Mouse (Mus musculus) gastrocnemius, postnatal 25 days (tissue): ENCODE measurements at regions not wholly inside any gene's neighbourhood (a gene's known extent, or its start where the extent isn't known, plus 50 kb on each side); places are given as distances from the start of the nearest gene placed in this dataset.
A peak's percentile ranks its signal among the peaks of the same experiment; 100 is the strongest.

Experiments
- DNase-seq: peaks from one replicate; pipeline ENCODE4 v3.0.0; 2022

DNA sequence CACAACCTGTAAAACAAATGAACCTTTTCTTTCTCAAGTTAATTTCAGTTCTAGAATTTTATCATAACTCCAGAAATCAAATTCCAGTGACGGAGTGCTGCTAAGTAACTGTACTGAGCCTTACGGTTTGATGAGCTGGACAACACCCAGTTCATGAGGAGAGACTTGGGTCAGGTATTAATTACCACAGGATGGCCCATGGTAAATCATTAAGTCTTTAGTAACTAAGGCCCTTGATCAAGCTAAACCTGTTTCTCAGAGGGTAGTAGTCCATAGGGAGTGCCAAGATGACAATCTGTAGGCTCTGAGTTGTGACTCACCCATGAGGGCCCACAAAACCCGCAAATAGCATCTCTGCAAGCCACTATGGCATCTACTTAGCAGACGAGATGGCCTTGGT, 101.1 kb upstream of the Arhgap5 start:
- no peak for DNase-seq

DNA sequence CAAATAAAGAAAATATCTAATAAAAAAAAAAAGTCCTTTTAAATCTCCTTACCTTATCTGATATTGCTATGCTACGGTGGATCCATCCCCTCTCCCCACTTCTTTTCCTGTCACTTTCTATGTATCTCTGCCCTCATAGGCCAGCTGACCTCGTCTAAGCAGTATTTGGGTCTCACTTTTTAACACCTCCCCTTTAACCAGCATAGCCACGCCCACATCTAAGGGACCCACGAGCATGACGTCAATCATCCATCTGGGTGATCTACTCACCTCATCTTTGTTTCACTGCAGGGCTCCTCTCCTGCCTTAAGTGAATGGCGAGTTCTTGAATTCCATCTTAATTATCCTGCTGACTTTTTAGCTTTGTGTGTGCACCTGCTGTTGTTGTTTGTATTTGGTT, 97.4 kb upstream of the Arhgap5 start:
- DNase-seq, result no peak

DNA sequence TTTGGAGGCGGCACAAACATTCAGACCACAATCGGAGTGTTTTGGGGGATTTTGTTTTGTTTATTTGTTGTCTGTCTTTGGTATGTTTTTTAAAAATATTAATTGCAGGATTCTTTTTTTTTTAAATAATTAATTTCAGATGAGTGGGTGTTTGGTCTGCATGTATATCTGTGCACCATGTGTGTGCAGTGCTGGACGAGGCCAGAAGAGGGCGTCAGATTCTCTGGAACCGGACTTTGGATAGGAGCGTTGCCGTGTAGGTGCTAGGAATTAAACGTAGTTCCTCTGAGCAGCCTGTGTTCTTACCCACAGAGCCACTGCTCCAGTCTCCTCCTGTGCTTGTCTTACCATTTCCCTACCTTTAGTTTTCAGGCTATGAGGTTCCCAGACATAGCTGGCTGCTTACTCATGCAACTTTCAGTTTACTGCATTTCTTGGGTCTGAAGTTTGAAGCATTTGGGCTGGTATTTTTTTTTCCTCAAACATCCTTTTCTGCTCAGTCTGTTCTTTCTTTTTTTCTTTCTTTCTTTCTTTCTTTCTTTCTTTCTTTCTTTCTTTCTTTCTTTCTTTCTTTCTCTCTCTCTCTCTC, 95.4 kb upstream of the Arhgap5 start:
- DNase-seq, result no peak

DNA sequence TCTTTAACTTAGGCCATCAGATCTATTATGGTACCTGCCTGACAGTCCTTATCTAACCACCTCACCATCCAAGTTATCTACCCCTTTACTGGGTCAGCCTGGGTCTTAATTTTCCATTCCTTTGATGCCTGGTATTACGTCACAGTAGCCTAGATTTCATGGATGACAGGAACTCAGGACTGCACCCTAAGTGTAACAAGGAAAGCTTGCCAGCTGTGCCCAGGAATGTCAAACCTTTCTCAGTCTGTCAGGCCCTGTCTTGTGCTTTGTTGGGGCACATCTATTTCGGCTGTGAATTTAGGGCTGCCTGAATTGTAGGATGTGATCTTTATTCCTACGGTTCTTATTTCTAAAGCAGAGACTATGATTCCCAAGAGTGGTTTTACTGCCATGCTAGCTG, 94.6 kb upstream of the Arhgap5 start:
- DNase-seq, result no peak

DNA sequence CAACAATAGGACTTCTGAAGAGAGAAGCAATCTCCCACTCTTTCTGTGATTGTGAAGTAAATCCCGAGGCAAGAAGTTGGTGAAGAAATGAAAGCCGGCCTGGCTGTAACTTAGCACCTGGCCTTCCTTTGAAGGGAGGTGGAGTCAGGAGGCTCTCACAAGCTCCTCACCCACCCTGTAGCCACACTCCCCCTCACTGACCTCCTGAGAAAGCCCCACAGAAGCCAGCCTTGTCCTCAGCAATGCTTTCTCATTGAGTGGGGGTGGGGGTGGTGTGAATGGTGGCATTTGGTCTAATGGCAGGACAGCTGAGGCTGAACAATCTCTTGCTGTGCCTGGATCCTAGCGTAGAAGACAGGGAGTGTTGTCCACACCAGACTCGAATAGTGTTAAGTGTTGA, 91.6 kb upstream of the Arhgap5 start:
- DNase-seq, result no peak

DNA sequence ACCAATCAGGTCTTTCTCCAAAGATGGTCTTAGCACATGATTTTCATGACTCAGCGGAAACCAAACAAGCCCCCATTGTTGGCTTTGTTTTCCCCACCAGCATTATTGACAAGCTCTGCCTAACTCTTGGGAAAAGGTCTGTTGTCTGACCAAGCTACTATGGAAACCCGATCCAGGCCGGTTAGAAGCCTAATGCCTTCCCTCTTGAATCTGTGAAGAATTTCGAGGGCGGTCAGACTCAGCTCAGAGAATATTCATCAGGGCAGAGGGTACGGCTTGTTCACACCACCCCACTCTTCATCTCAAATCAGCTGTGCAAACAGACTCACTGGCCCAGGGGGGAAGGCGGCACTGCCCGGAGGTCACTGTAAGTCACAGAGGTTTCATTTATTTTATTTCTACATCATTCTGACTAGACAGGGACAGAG, 90.7 kb upstream of the Arhgap5 start:
- DNase-seq, result no peak

DNA sequence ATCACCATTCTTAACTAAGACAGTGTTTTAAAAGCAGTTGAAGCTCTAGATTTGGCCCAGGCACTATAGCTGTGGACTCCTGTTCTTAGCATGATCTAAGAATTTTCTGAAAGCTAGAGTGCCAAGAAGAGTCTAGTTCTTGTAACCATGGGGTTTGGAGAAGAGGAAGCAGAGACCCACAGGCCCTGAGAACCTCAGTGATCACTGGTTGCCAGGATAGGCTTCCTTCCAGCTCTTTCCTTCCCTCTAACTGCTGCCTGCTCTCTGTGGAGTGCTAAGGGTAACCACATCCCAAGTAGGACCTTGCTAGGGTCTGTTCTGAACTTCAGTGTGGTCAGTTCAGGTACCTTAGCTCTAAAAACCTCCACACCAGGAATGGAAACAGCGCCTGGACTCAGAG, 81.0 kb upstream of the Arhgap5 start:
- DNase-seq, result no peak

DNA sequence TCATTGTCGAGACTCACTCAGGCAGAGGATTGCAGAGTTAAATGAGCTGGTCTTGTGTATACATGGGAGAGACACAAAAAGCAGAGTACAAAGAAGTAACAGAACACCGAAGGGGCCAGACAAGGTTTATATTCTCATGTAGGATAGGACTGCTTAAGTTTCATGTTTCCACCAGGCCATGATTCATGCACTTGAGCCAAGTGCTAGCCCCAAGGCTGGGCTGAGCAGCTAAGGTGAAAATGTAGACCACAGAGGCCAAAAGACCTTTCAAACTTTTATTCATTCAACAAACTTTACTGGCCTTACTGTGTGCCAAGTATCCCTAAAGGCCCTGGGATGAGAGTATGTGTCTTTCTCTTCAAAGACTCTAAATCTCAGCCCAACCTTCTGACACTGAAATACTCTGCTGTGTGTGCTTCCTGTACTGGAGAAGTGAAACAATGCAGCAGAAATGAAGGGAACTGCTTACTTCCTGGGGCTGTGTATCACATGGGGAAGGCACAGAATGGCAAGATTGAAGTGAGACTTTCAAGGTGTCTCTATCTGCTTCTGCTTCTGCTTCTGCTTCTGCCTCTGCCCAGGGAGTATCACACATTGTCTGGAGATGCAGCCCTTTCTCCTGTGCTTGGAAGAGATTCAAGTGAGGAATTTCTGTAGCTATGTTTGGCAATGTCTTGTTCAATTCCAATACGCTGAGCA, 79.3 kb upstream of the Arhgap5 start:
- DNase-seq, result no peak

DNA sequence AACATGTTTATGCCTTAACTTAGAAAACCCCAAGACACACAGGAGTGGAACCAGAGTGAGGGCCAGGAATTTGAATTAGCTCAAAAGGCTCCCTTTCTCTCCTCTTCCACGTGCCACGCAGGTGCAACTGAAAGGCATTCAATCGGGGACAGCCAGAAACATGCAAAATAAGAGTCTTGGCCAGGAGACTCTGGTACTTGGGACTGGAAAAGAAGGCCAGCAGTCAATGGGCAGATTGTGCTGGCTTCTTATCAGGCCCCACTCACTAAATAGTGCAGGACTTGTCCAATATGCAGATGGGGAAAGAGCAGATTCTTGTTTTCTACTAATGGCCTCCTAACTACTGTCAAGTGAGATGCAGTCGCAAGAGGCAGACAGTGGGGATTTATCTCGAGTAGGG, 73.8 kb upstream of the Arhgap5 start:
- no peak for DNase-seq

DNA sequence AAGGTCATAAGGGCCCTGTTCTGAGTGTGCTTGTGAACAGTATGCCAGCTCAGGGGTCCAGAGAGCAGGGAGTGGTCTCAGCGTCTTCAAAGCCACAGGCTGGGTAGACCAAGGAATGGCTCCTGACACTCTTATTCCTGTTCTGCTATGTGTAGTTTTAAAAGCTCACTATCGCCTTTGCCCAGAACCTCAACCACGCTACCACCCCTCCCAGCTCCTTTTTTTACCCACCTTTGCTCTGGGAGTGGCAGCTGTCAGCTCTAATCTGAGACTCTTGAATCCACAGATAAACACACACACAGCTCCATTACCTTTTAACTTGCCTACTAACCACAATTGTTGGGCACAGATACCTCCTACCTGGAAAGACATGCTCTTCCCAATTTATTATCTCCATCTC, 71.8 kb upstream of the Arhgap5 start:
- DNase-seq, result no peak

DNA sequence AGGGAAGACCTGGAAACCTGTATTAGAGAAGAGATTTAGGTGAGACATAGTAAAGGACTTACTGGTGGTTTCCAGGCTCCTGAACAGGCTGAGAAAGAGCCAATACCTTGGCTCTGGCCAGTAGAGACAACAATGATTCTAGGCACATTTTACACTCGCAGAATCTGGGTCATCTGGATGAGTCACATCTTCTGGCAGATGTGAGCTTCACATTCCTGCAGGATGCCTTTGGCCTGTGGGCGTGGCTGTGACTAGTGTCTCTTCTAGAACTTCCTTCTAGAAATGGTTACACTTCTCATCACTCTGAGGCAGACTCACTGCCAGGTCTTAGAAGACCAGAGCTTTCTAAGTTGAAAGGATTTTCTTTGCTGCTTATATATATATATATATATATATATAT, 69.8 kb upstream of the Arhgap5 start:
- DNase-seq, result peak; percentile 38

DNA sequence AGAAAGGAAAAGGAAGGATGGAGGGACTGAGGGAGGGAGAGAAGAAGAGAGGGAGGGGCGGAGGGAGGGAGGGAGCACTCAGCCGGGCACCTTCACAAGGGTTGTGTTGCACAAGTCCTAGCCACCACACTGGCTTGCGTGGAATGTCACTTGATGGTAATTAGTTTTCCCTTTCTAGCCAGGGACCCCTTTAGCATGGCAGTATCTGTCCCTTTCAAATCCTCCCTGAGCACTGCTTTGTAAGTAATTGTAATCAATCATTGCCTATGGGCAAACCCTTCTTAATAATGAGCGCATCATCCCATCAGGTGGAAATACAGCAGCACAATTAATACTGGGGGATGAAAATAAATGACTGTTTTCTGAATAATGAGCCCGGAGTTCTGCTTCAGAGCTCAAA, 68.5 kb upstream of the Arhgap5 start:
- DNase-seq, result no peak

DNA sequence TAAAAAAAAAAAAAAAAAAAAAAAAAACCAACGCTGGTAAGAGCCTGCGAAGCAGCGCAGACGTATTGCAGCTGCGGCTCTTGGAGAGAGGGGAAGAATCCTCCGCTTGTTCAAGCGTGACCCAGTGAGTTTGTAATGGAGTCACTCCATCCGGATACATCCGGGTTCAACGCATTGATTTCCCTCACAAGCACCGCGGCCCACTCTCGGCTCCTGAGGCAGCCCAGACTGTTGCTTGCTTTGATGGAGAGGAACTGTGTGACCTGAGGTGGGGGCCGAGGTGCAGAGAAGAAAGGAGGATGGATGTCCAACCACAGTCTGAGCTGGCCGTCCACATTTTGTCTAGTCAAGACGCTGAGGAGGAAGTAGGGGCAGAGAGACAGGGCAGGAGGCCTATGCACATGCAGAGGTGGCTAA, 68.0 kb upstream of the Arhgap5 start:
- DNase-seq, result no peak

DNA sequence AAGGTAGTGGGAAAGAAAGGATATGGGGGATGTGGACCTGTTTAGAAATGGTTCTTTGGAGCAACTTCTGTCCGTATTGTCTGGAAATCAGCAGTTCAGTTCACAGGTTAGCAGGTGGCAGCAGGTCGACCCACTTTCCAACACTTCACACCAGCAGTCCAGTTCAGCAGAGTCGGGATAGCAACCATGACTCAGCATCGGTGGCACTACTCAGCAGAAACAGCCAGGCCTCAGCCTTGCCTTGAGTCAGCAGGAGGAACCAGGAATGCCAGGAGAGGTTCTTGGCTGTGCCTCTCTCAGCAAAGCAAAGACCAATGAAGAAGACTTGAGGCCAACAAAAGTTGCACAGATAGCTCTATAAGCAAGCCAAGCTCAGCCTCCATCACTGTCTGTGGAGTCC, 66.8 kb upstream of the Arhgap5 start:
- no peak for DNase-seq

DNA sequence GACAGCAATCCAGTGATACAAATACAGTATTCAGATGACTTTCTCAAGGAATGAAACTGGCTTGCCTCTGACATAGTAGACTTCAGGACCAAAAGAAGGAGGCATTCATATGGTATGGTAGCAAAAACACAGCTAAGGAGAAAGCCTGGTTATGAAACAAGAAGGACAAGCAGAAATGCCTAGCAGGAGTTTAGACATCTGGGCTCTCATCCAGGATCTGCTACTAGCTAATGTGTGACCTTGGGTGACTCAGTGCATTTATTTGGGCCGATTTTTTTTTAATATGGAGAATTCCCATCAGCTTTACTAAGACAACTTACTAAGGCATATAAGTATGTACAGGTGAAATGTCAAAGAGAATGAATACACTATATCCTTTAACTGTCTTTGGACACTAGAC, 64.5 kb upstream of the Arhgap5 start:
- no peak for DNase-seq

DNA sequence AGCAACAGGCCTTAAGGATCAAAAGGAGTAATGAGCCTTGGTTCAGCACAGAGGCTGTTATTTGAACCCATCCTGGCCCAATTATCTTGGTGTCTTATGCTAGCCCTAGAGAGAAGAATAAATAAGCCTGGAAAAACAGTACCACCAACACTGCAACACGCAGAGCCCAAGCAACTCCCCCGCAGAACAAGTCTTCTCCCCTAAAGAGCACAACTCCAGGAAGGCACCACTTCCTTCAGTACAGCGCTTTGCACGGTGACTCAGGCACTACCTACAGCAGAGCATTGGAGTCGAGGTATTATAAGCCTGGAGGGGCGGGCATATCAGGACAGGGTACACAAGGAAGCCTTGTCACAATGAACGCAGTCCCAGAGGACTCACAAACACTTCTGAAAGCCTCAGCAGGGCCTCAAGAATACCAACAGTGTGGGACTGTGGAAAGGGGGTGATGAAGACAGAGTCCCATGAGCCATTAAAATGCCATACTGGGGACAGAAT, 62.9 kb upstream of the Arhgap5 start:
- no peak for DNase-seq

DNA sequence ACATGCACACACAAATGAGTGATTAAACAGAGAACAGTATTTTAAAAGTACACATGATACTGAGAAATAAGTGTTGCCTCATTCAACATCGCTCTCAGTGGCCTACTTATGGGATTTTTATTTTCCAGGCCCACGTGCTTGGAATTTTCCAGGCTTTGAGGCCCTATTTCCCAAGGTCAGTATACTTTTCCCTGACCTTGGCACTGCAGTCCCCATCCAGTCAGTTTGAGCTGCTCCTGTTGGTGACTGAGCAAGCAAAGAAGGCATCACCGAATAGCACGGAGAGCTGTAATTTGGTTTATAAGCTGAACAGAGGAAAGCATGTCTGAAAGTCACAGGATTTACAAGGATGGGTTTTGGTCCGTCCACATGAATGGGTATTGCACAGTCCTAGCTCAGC, 61.4 kb upstream of the Arhgap5 start:
- no peak for DNase-seq

DNA sequence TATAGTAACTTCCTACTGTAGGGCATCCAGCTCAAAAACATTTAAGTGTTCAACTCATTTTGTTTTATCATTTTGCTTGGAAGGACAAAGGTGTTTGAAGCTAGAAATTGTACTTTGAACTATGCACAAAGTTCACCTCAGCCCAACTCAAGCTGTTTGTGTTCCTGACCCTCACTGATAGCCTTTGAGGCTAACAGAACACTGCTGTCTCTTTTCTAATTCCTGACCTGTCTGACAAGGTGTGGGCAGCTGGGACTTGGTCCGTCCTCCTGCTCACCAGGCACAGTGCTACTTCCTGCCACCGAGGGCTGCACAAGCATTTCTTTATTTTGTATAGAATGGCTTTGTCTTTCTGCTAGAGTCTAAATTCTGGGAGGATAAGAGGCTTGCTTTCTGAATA, 58.0 kb upstream of the Arhgap5 start:
- DNase-seq, result no peak

DNA sequence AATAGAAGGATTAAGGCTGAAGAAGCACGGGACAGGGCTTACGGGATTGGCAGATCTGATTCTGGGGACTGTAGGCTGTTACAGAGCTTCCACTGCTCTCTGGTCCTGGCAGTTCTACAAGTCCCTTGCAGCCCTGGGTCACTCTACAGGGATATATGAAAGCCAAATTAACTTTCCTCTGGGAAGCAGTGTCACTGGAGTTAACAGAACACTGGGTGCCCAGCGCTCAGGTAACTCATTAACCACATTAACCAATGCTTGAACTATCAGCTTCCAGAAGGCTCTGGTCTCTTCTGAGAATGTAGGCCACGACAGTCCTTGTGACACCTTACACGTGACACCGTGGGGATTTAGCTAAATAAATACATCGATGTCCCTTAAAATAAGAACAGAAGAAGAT, 57.3 kb upstream of the Arhgap5 start:
- DNase-seq, result no peak

DNA sequence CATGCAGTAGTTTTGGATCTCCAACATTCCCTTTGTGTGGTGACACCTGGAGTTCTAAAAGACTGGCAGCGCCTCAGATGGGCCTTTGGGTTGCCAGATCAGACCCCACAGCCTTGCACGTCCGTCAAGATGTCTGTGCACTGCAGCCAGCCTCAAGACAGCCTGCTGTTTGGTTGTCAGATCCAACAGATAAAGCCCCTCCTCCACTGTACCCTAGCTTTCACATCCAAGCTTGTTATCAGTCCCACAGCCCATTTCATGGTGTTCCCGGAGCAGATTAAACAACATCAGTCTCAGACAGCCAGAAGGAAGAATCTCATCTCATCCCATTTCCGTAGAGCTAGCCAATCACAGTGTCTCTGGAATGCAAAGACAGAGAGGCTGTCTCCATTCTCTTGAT, 56.3 kb upstream of the Arhgap5 start:
- DNase-seq, result no peak

DNA sequence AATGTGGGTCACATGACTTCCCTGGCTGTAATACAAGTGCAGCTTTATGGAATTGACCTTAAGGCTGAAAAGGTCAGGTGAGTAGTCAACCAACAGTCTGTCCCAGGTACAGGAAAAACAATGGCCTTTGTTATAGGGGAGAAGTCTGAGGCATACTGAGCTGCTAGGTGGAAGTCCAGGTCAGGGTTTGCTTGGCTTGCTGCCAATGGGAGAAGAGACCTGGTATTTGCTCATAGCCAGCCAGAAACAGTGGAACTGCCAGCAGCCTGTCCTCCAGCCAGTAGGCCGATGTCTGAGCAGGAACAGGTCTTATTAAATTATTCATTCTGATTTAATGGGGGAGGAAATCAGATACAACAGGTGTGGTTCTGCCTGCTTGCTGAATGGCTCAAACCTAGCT, 55.6 kb upstream of the Arhgap5 start:
- DNase-seq, result no peak

DNA sequence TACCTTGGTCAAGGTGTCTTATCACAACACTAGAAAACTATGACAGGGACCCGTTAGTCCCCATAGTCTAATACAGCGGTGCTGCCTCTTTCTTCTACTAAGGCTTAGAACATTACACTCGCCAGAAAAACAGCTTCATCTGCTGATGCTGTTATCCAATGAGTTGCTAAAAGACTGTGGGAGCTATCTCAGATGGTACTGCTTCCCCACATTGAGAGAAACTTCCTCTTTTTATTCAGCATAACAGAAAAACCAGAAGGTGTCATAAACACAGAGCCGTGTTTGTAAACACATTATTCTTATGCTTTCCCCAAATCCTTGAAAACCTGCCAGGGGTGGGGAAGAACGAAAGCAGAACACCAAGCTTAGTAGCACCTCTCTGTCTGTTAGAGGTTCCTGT, 49.9 kb upstream of the Arhgap5 start:
- no peak for DNase-seq
